Mouse (Mus musculus) lung, adult 2 months (tissue): Measurements from ENCODE around the gene Rab3a.

Experiments used
- CTCF ChIP-seq: fragments of 200-500 bp; IDR thresholded peaks from 2 replicates; pipeline ENCODE4 v1.5.1; 2011; ENCODE audit warnings: mild to moderate bottlenecking, low read length, control low read depth; ENCODE audit not compliant: insufficient read depth
- POLR2A ChIP-seq: fragments of 200-500 bp; IDR thresholded peaks from 2 replicates; pipeline ENCODE4 v1.6.1; 2011; ENCODE audit warnings: low read depth, mild to moderate bottlenecking, control low read depth, low read length, borderline replicate concordance; ENCODE audit errors: extremely low read depth

DNA sequence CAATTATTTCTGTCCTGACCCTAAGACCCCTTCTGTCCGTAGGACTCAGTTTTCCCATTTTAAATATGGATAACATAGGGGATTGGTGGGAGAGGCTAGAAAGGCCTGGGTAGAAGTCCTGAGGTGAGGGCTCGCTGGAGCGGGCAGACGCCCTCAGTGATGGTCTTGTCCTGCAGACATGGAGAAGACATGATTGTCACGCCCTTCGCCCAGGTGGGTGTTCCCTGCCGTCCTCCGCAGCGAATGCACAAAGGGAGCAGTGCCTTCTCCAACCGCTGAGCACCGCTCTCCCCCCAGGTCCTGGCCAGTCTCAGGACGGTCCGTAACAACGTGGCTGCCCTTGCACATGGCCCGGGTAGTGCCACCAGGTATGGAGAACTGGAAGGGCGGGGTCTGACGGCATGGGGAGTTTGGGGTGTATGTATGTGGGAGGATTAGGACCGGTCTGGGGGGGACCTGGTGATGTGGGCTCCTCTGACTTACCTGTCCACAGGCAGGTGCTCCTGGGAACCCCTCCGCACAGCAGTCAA, 8.7 kb upstream of the Rab3a start:
- TF ChIP-seq POLR2A: no peak
- TF ChIP-seq CTCF: no peak
